23 mouse cellular contexts compared by ENCODE assay signal in the genomic region with DNA sequence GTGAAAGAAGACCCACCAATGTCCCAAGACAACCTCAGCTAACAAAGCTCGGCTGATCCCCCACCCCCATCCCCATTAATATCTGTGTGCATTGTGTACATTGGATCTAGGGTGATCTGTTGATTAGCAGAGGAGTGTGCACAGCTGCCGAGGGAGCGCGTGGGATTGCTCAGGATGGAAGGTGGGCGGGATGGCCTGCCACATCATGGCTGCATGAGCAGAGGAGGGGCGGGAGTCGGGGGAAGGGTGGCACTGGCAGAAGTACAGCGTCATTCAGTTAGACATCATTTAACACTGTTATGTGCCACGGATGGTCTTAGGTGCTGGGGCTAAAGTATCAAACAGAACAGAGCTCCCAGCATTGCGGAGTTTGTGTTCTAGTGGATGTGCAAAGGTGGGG. TPM values are rescaled to one million over a fixed set of nuclear protein-coding genes. Genes with fewer than 3 reads are reported as not detected.
DNase-seq lines count a peak whose midpoint lies in the region; ATAC-seq and TF ChIP-seq lines count a peak whose summit lies in the region.
"Had no signal": no experiment of that assay in that cellular context is flagged by ENCODE, and none has a peak within 500 bp of the region (broad histone marks: within the 10 kb centered on the region; RNA-seq: fewer than 3 reads in every experiment).

No protein-coding gene starts in this region.

- H3K4me2 ChIP-seq in forebrain, embryonic 16.5 days (ENCODE audit: low read length), result no peak overlapping the region
- no peak overlapping the region for H3K4me2 ChIP-seq in forebrain, embryonic 15.5 days (replicated peaks)
- H3K4me2 ChIP-seq in limb, embryonic 13.5 days (replicated peaks), result no peak overlapping the region
- H3K4me2 ChIP-seq in lung, postnatal 0 days (replicated peaks; ENCODE audit: low read depth, low read length), result no peak overlapping the region
- H3K4me2 ChIP-seq: hindbrain, embryonic 14.5 days; limb, embryonic 12.5 days; liver, embryonic 11.5 days; stomach, embryonic 15.5 days had no signal

- H3K4me3 ChIP-seq in forebrain, embryonic 16.5 days (replicated peaks; ENCODE audit: low read length), result no peak overlapping the region
- H3K4me3 ChIP-seq in forebrain, embryonic 15.5 days, result no peak overlapping the region
- H3K4me3 ChIP-seq in limb, embryonic 13.5 days, result no peak overlapping the region
- H3K4me3 ChIP-seq in limb, embryonic 10.5 days, result no peak overlapping the region
- 0 out of 2 replicates have a peak overlapping the region, but pooled peaks have one; percentile 10 for H3K4me3 ChIP-seq in E14TG2a.4 (replicated peaks; ENCODE audit: low read length)
- no peak overlapping the region for H3K4me3 ChIP-seq in lung, postnatal 0 days (ENCODE audit: low read depth, low read length)
- H3K4me3 ChIP-seq: limb, embryonic 12.5 days; stomach, embryonic 15.5 days had no signal

- no peak overlapping the region; the same call in 1 of the 2 replicates for H3K9ac ChIP-seq in forebrain, embryonic 16.5 days (replicated peaks; ENCODE audit: low read depth, low read length)
- H3K9ac ChIP-seq in forebrain, embryonic 15.5 days (replicated peaks), result no peak overlapping the region
- peak overlapping the region; percentile 15; the same call in 1 of the 2 replicates for H3K9ac ChIP-seq in limb, embryonic 13.5 days
- no peak overlapping the region for H3K9ac ChIP-seq in lung, postnatal 0 days (replicated peaks; ENCODE audit: low read depth)
- H3K9ac ChIP-seq: hindbrain, embryonic 14.5 days; limb, embryonic 12.5 days; stomach, embryonic 15.5 days had no signal

- DNase-seq in limb, embryonic 10.5 days (ENCODE audit: low spot score), result no peak
- peak; percentile 28 for DNase-seq in ZHBTc4 (ENCODE audit: low read depth, low spot score)
- no peak for DNase-seq in lung, postnatal 0 days (ENCODE audit: low spot score)
- DNase-seq: adrenal gland, adult 8-10 months; B cell, adult 2 months; cerebellum, adult 8-10 months; cerebellum, postnatal 25 days; kidney, adult 9 months; kidney, postnatal 25 days; lung, postnatal 4 days; thymus, postnatal 14 days had no signal

- ATAC-seq in forebrain, embryonic 16.5 days, result 0 out of 2 replicates have a peak, but pooled peaks have one; percentile 19
- ATAC-seq in forebrain, embryonic 15.5 days (replicated peaks), result no peak
- no peak for ATAC-seq in limb, embryonic 13.5 days (ENCODE audit: low FRiP score, low read depth)
- no peak for ATAC-seq in lung, postnatal 0 days
- ATAC-seq: intestine, postnatal 0 days; midbrain, embryonic 16.5 days had no signal

- no peaks in the 10 kb centered on the region for H3K36me3 ChIP-seq in forebrain, embryonic 16.5 days (ENCODE audit: control insufficient read depth, insufficient read depth)
- H3K36me3 ChIP-seq in forebrain, embryonic 15.5 days, result no peaks in the 10 kb centered on the region
- H3K36me3 ChIP-seq in limb, embryonic 13.5 days, result no peaks in the 10 kb centered on the region
- H3K36me3 ChIP-seq in limb, embryonic 10.5 days, result no peaks in the 10 kb centered on the region
- no peaks in the 10 kb centered on the region for H3K36me3 ChIP-seq in E14TG2a.4 (ENCODE audit: insufficient read depth, low read length)
- H3K36me3 ChIP-seq in lung, postnatal 0 days (ENCODE audit: insufficient read depth, low read length), result no peaks in the 10 kb centered on the region
- H3K36me3 ChIP-seq: limb, embryonic 12.5 days; stomach, embryonic 15.5 days had no signal

- H3K9me3 ChIP-seq in forebrain, embryonic 16.5 days (ENCODE audit: control insufficient read depth, low read length), result no peaks in the 10 kb centered on the region
- no peaks in the 10 kb centered on the region for H3K9me3 ChIP-seq in forebrain, embryonic 15.5 days
- H3K9me3 ChIP-seq in limb, embryonic 13.5 days, result no peaks in the 10 kb centered on the region
- H3K9me3 ChIP-seq in limb, embryonic 10.5 days (replicated peaks), result no peaks in the 10 kb centered on the region
- H3K9me3 ChIP-seq in E14TG2a.4 (ENCODE audit: low read length), result no peaks in the 10 kb centered on the region
- no peaks in the 10 kb centered on the region for H3K9me3 ChIP-seq in lung, postnatal 0 days (ENCODE audit: low read length)
- H3K9me3 ChIP-seq: limb, embryonic 12.5 days; stomach, embryonic 15.5 days had no signal

- 64% methylated on average over 10 of the region's 10 CpGs for WGBS in forebrain, embryonic 16.5 days
- 67% methylated on average over 10 of the region's 10 CpGs for WGBS in forebrain, embryonic 15.5 days
- 59% methylated on average over 10 of the region's 10 CpGs for WGBS in limb, embryonic 13.5 days
- 64% methylated on average over 10 of the region's 10 CpGs for WGBS in limb, embryonic 10.5 days
- 44% methylated on average over 10 of the region's 10 CpGs for WGBS in lung, postnatal 0 days

- TF ChIP-seq EP300 in lung, postnatal 0 days (IDR thresholded peaks at IDR 0.05), result no peak

- no peak for TF ChIP-seq CTCF in E14TG2a.4 (conservative IDR thresholded peaks at IDR 0.05; ENCODE audit: low read length)
- no peak for TF ChIP-seq CTCF in lung, postnatal 0 days (IDR thresholded peaks at IDR 0.05)

- no peaks in the 10 kb centered on the region for H3K27me3 ChIP-seq in forebrain, embryonic 16.5 days (replicated peaks; ENCODE audit: control insufficient read depth, insufficient read depth, low read length)
- no peaks in the 10 kb centered on the region for H3K27me3 ChIP-seq in forebrain, embryonic 15.5 days
- H3K27me3 ChIP-seq in limb, embryonic 13.5 days, result no peaks in the 10 kb centered on the region
- no peaks in the 10 kb centered on the region for H3K27me3 ChIP-seq in limb, embryonic 10.5 days (ENCODE audit: low read depth, poor library complexity, severe bottlenecking)
- H3K27me3 ChIP-seq in E14TG2a.4 (ENCODE audit: insufficient read depth, low read length), result peaks cover 13% of the 10 kb centered on the region
- no peaks in the 10 kb centered on the region for H3K27me3 ChIP-seq in lung, postnatal 0 days (replicated peaks; ENCODE audit: insufficient read depth, low read length)
- H3K27me3 ChIP-seq: limb, embryonic 12.5 days; stomach, embryonic 15.5 days had no signal

- peaks cover 9% of the 10 kb centered on the region; the same call in 1 of the 2 replicates for H3K4me1 ChIP-seq in forebrain, embryonic 16.5 days (replicated peaks; ENCODE audit: control insufficient read depth, insufficient read depth, low read length)
- H3K4me1 ChIP-seq in forebrain, embryonic 15.5 days, result peaks cover 5% of the 10 kb centered on the region
- H3K4me1 ChIP-seq in limb, embryonic 13.5 days, result peaks cover 32% of the 10 kb centered on the region
- H3K4me1 ChIP-seq in limb, embryonic 10.5 days, result peaks cover 34% of the 10 kb centered on the region
- H3K4me1 ChIP-seq in E14TG2a.4 (replicated peaks; ENCODE audit: low read depth, low read length), result peaks cover 26% of the 10 kb centered on the region
- H3K4me1 ChIP-seq in lung, postnatal 0 days (ENCODE audit: insufficient read depth, low read depth, low read length), result peaks cover 5% of the 10 kb centered on the region; the same call in 1 of the 2 replicates
- H3K4me1 ChIP-seq: stomach, embryonic 15.5 days had no signal

- H3K27ac ChIP-seq in forebrain, embryonic 16.5 days (ENCODE audit: low read length), result no peak overlapping the region
- no peak overlapping the region for H3K27ac ChIP-seq in forebrain, embryonic 15.5 days (replicated peaks)
- H3K27ac ChIP-seq in limb, embryonic 13.5 days, result no peak overlapping the region
- no peak overlapping the region for H3K27ac ChIP-seq in limb, embryonic 10.5 days
- H3K27ac ChIP-seq in lung, postnatal 0 days (ENCODE audit: low read length), result no peak overlapping the region
- H3K27ac ChIP-seq: hindbrain, embryonic 14.5 days; limb, embryonic 12.5 days; stomach, embryonic 15.5 days had no signal

RNA-seq across cellular contexts. Expression of a gene that starts 25.0 kb away (rescaled TPM):
- polyA plus RNA-seq in forebrain, embryonic 16.5 days (2015; fragmentation: Nextera tagmentation; extraction: Ambion mirVana), result 0.20 and 0.60 TPM in 2 replicates
- polyA plus RNA-seq in forebrain, embryonic 15.5 days (2015; fragmentation: Nextera tagmentation; extraction: Ambion mirVana), result 0.13 and 0.33 TPM in 2 replicates
- 0.22 and 0.25 TPM in 2 replicates for polyA plus RNA-seq in limb, embryonic 13.5 days (2015; fragmentation: Nextera tagmentation; extraction: Ambion mirVana)
- polyA plus RNA-seq in limb, embryonic 10.5 days (2016; fragmentation: Nextera tagmentation; extraction: Ambion mirVana), result 0.29 and 0.64 TPM in 2 replicates
- polyA plus RNA-seq in lung, postnatal 0 days (2015; fragmentation: Nextera tagmentation; extraction: Ambion mirVana), result 0.21 and 0.33 TPM in 2 replicates
- polyA plus RNA-seq: heart, embryonic 16.5 days; neural tube, embryonic 11.5 days had no signal
